ENCODE assay signal across 18 mouse cellular contexts in genomic region chr4:127178671-127179070, GRCm38 (mm10). TPM values are rescaled to one million over a fixed set of nuclear protein-coding genes. Genes with fewer than 3 reads are reported as not detected.
A peak's percentile ranks its signal among the peaks of the same experiment; 100 is the strongest.
DNase-seq lines count a peak whose midpoint lies in the region; ATAC-seq lines count a peak whose summit lies in the region.
"Had no signal": no experiment of that assay in that cellular context is flagged by ENCODE, and none has a peak within 500 bp of the region (broad histone marks: within the 10 kb centered on the region; RNA-seq: fewer than 3 reads in every experiment).

No protein-coding gene starts in this region.

- no peak for ATAC-seq in heart, embryonic 12.5 days (ENCODE audit: insufficient number of reproducible peaks, low FRiP score)
- ATAC-seq in kidney, embryonic 15.5 days (replicated peaks; ENCODE audit: low FRiP score): no peak
- no peak for ATAC-seq in erythroblast, adult 5-6 weeks (replicated peaks; ENCODE audit: low FRiP score, poor library complexity, severe bottlenecking)

- no peak overlapping the region for H3K4me2 ChIP-seq in heart, embryonic 12.5 days
- no peak overlapping the region for H3K4me2 ChIP-seq in kidney, embryonic 15.5 days
- H3K4me2 ChIP-seq: embryonic facial prominence, embryonic 15.5 days had no signal

- WGBS in heart, embryonic 12.5 days: 44% methylated on average over 9 of the region's 9 CpGs
- 51% methylated on average over 9 of the region's 9 CpGs for WGBS in kidney, embryonic 15.5 days

- H3K4me1 ChIP-seq in heart, embryonic 12.5 days (replicated peaks): no peaks in the 10 kb centered on the region
- H3K4me1 ChIP-seq in kidney, embryonic 15.5 days: peaks cover 7% of the 10 kb centered on the region; the same call in 1 of the 2 replicates
- H3K4me1 ChIP-seq: embryonic facial prominence, embryonic 15.5 days had no signal

- DNase-seq in heart, adult 11 months: peak; percentile 64
- DNase-seq in left cerebral cortex, postnatal 4 days: peak; percentile 20
- no peak for DNase-seq in left cerebral cortex, postnatal 36 days (ENCODE audit: low spot score in 2 of 2)
- DNase-seq in brain, adult 2 months (ENCODE audit: low read depth, low spot score): peak; percentile 73
- peak; percentile 25 to 43 for DNase-seq in cerebellum, postnatal 14 days
- DNase-seq: B cell, adult 2 months; kidney, adult 8-10 months; kidney, postnatal 4 days; lung, adult 2 months; thymus, adult 2 months had no signal

- no peaks in the 10 kb centered on the region for H3K9me3 ChIP-seq in heart, embryonic 12.5 days (replicated peaks)
- no peaks in the 10 kb centered on the region for H3K9me3 ChIP-seq in kidney, embryonic 15.5 days (replicated peaks)
- H3K9me3 ChIP-seq: embryonic facial prominence, embryonic 15.5 days; forebrain, embryonic 13.5 days had no signal

- H3K27ac ChIP-seq in heart, embryonic 12.5 days (ENCODE audit: poor library complexity, severe bottlenecking): no peak overlapping the region
- H3K27ac ChIP-seq in kidney, embryonic 15.5 days: no peak overlapping the region
- H3K27ac ChIP-seq: embryonic facial prominence, embryonic 15.5 days; forebrain, embryonic 13.5 days had no signal

- no peaks in the 10 kb centered on the region for H3K36me3 ChIP-seq in heart, embryonic 12.5 days
- no peaks in the 10 kb centered on the region for H3K36me3 ChIP-seq in kidney, embryonic 15.5 days
- H3K36me3 ChIP-seq: embryonic facial prominence, embryonic 15.5 days had no signal

- no peak overlapping the region for H3K4me3 ChIP-seq in heart, embryonic 12.5 days
- no peak overlapping the region for H3K4me3 ChIP-seq in kidney, embryonic 15.5 days (replicated peaks)
- H3K4me3 ChIP-seq: embryonic facial prominence, embryonic 15.5 days; forebrain, embryonic 13.5 days had no signal

- peaks cover 53% of the 10 kb centered on the region for H3K27me3 ChIP-seq in heart, embryonic 12.5 days (replicated peaks)
- peaks cover 35% of the 10 kb centered on the region for H3K27me3 ChIP-seq in kidney, embryonic 15.5 days

- intact Hi-C loops in left cerebral cortex, postnatal 4 days (cut with DNase I): no loop called here
- intact Hi-C loops in left cerebral cortex, postnatal 36 days (cut with DNase I): loop anchor here (5.0 kb wide), 1 partner anchor 34 kb away; no protein-coding TSS in a partner anchor

- H3K9ac ChIP-seq in heart, embryonic 12.5 days: no peak overlapping the region
- no peak overlapping the region for H3K9ac ChIP-seq in kidney, embryonic 15.5 days
- H3K9ac ChIP-seq: embryonic facial prominence, embryonic 15.5 days; forebrain, embryonic 13.5 days had no signal

RNA-seq across cellular contexts. Expression of gene Dlgap3, which starts 9.7 kb away (rescaled TPM):
- polyA plus RNA-seq in heart, embryonic 12.5 days (2016; fragmentation: Nextera tagmentation; extraction: Ambion mirVana): 0.73 and 0.95 TPM in 2 replicates
- 100 to 1,000 TPM; 111 to 125 TPM for total RNA-seq in left cerebral cortex, postnatal 4 days (2021)
- total RNA-seq in left cerebral cortex, postnatal 36 days (2021): 100 to 1,000 TPM; 380 to 420 TPM
- polyA plus RNA-seq in kidney, embryonic 15.5 days (2015; fragmentation: Nextera tagmentation; extraction: Ambion mirVana): 0.69 and 0.70 TPM in 2 replicates
- not detected in 2 replicates for total RNA-seq in erythroblast, adult 5-6 weeks (2015; ENCODE audit: low replicate concordance)
- total RNA-seq in erythroblast, adult 5-6 weeks (2017; ENCODE audit: low replicate concordance): not detected in 2 replicates
- total RNA-seq: hematopoietic stem cell, adult 5-6 weeks; liver, adult 2 months; megakaryocyte progenitor cell, adult 5-6 weeks had no signal

RNA-seq across cellular contexts. Expression of gene Tmem35b, which starts 55.2 kb away (rescaled TPM):
- polyA plus RNA-seq in heart, embryonic 12.5 days (2016; fragmentation: Nextera tagmentation; extraction: Ambion mirVana): 13.7 and 14.9 TPM in 2 replicates
- total RNA-seq in left cerebral cortex, postnatal 4 days (2021): 1 to 10 TPM; 4.4 to 4.9 TPM
- 1 to 10 TPM; 1.9 to 4.1 TPM for total RNA-seq in left cerebral cortex, postnatal 36 days (2021)
- 23.8 and 26.1 TPM in 2 replicates for polyA plus RNA-seq in kidney, embryonic 15.5 days (2015; fragmentation: Nextera tagmentation; extraction: Ambion mirVana)
- total RNA-seq in erythroblast, adult 5-6 weeks (2015; ENCODE audit: low replicate concordance): 0.77 and 7.7 TPM in 2 replicates
- total RNA-seq in erythroblast, adult 5-6 weeks (2017; ENCODE audit: low replicate concordance): 1.1 and 2.8 TPM in 2 replicates

Comparison
In these comparisons a context has a peak if more than half of its experiments do, and no peak if none do; other contexts are left out.
1. DNase-seq: peak in heart, adult 11 months (single experiment), left cerebral cortex, postnatal 4 days (single experiment), brain, adult 2 months (single experiment) and cerebellum, postnatal 14 days (2 of 2); none in left cerebral cortex, postnatal 36 days (0 of 2).
2. RNA of gene Dlgap3, which starts 9.7 kb away (total RNA-seq): 380 to 420 TPM in left cerebral cortex, postnatal 36 days and 111 to 125 TPM in left cerebral cortex, postnatal 4 days; not detected in erythroblast, adult 5-6 weeks; every median in the first group is over 100 times any median in the second.